In genomic region chr12:108230821-108231794, GRCm38 (mm10) we compare ENCODE assay signal across 8 mouse cellular contexts. TPM values are rescaled to one million over a fixed set of nuclear protein-coding genes. Genes with fewer than 3 reads are reported as not detected.
DNase-seq lines count a peak whose midpoint lies in the region; ATAC-seq and TF ChIP-seq lines count a peak whose summit lies in the region.

No protein-coding gene starts in this region.

- peak overlapping the region; percentile 32; the same call in 1 of the 2 replicates for H3K27ac ChIP-seq in forebrain, embryonic 16.5 days (ENCODE audit: low read length)
- no peak overlapping the region for H3K27ac ChIP-seq in kidney, postnatal 0 days

- H3K36me3 ChIP-seq in forebrain, embryonic 16.5 days (ENCODE audit: control insufficient read depth, insufficient read depth), result no peaks in the 10 kb centered on the region
- H3K36me3 ChIP-seq in kidney, postnatal 0 days (ENCODE audit: insufficient read depth, low read length), result no peaks in the 10 kb centered on the region
- H3K36me3 ChIP-seq in myocyte (ENCODE audit: control insufficient read depth, insufficient read depth), result no peaks in the 10 kb centered on the region

- DNase-seq in gastrocnemius, postnatal 10 days, result peak; percentile 53
- no peak for DNase-seq in gastrocnemius, postnatal 36 days
- peak; percentile 75 for DNase-seq in adrenal gland, postnatal 10 days
- no peak for DNase-seq in kidney, postnatal 0 days (ENCODE audit: low spot score)
- DNase-seq in spleen, postnatal 14 days (ENCODE audit: low spot score in 2 of 2), result no peak
- DNase-seq in right cerebral cortex, adult 18-20 months, result no peak

- H3K4me2 ChIP-seq in forebrain, embryonic 16.5 days (ENCODE audit: low read length), result no peak overlapping the region
- no peak overlapping the region for H3K4me2 ChIP-seq in kidney, postnatal 0 days (ENCODE audit: low read length)
- H3K4me2 ChIP-seq in myocyte (ENCODE audit: low read depth), result no peak overlapping the region

- H3K27me3 ChIP-seq in forebrain, embryonic 16.5 days (replicated peaks; ENCODE audit: control insufficient read depth, insufficient read depth, low read length), result no peaks in the 10 kb centered on the region
- no peaks in the 10 kb centered on the region for H3K27me3 ChIP-seq in kidney, postnatal 0 days (ENCODE audit: insufficient read depth, low read length)
- H3K27me3 ChIP-seq in myocyte (ENCODE audit: control insufficient read depth, insufficient read depth, insufficient read length), result no peaks in the 10 kb centered on the region

- TF ChIP-seq CTCF in kidney, postnatal 0 days (IDR thresholded peaks at IDR 0.05; ENCODE audit: low read depth), result peak; percentile 68

- H3ac ChIP-seq in myocyte (ENCODE audit: control insufficient read depth, insufficient read length), result no peak overlapping the region

- no peaks in the 10 kb centered on the region for H3K9me3 ChIP-seq in forebrain, embryonic 16.5 days (ENCODE audit: control insufficient read depth, low read length)
- no peaks in the 10 kb centered on the region for H3K9me3 ChIP-seq in kidney, postnatal 0 days (replicated peaks; ENCODE audit: low read length)

- H3K9ac ChIP-seq in forebrain, embryonic 16.5 days (replicated peaks; ENCODE audit: low read depth, low read length), result no peak overlapping the region
- no peak overlapping the region for H3K9ac ChIP-seq in kidney, postnatal 0 days (ENCODE audit: low read depth, low read length)

- TF ChIP-seq POLR2A in myocyte (IDR thresholded peaks at IDR 0.05; ENCODE audit: insufficient read length, low read depth), result no peak

- H3K79me2 ChIP-seq in myocyte (ENCODE audit: control insufficient read depth, insufficient read depth), result no peaks in the 10 kb centered on the region

- peak; percentile 49 for ATAC-seq in forebrain, embryonic 16.5 days
- peak; percentile 30 for ATAC-seq in kidney, postnatal 0 days (replicated peaks; ENCODE audit: low FRiP score, low read depth)

- H3K4me1 ChIP-seq in forebrain, embryonic 16.5 days (replicated peaks; ENCODE audit: control insufficient read depth, insufficient read depth, low read length), result peaks cover 24% of the 10 kb centered on the region
- peaks cover 9% of the 10 kb centered on the region for H3K4me1 ChIP-seq in kidney, postnatal 0 days (replicated peaks; ENCODE audit: insufficient read depth, low read length)

- intact Hi-C loops in gastrocnemius, postnatal 36 days (cut with DNase I), result loop anchor here (5.0 kb wide), 1 partner anchor 46 kb away; the partner anchor contains the start of gene Ccdc85c

- 49% methylated on average over 16 of the region's 18 CpGs for WGBS in forebrain, embryonic 16.5 days
- 61% methylated on average over 15 of the region's 18 CpGs for WGBS in kidney, postnatal 0 days

- no peak overlapping the region for H3K4me3 ChIP-seq in forebrain, embryonic 16.5 days (replicated peaks; ENCODE audit: low read length)
- H3K4me3 ChIP-seq in kidney, postnatal 0 days (replicated peaks; ENCODE audit: low read depth, low read length), result no peak overlapping the region
- H3K4me3 ChIP-seq in myocyte, result no peak overlapping the region

TF ChIP-seq in myocyte, 11 proteins besides CTCF, POLR2A, EP300 and RAD21:
- TF ChIP-seq MYOD1 (IDR thresholded peaks at IDR 0.05; ENCODE audit: control insufficient read depth in 1 of 3, insufficient read length in 2 of 3, low read depth in 2 of 3), result peak in 2 of 3 experiments; percentile 27 to 36
- TF ChIP-seq USF1 (IDR thresholded peaks at IDR 0.05; ENCODE audit: low read depth), result no peak
- no peak for TF ChIP-seq REST (IDR thresholded peaks at IDR 0.05; ENCODE audit: insufficient read depth, insufficient read length)
- TF ChIP-seq MYOG (IDR thresholded peaks at IDR 0.05; ENCODE audit: control insufficient read depth in 1 of 3, insufficient read depth in 1 of 3, insufficient read length in 2 of 3, low read depth in 2 of 3), result peak in 2 of 3 experiments; percentile 29 to 56

RNA-seq across cellular contexts. Expression of gene Ccdc85c, which starts 44.1 kb away (rescaled TPM):
- total RNA-seq in gastrocnemius, postnatal 10 days (2021), result 1 to 10 TPM; 5.0 to 5.1 TPM
- total RNA-seq in gastrocnemius, postnatal 36 days (2021), result 10 to 100 TPM; 24.0 to 26.5 TPM
- 10 to 100 TPM; 19.8 to 22.1 TPM for total RNA-seq in adrenal gland, postnatal 10 days (2021)
- polyA plus RNA-seq in forebrain, embryonic 16.5 days (2015; fragmentation: Nextera tagmentation; extraction: Ambion mirVana), result 12.0 and 12.9 TPM in 2 replicates
- polyA plus RNA-seq in kidney, postnatal 0 days (2015; fragmentation: Nextera tagmentation; extraction: Ambion mirVana), result 7.2 and 7.7 TPM in 2 replicates
- 6.6 TPM for polyA plus RNA-seq in myocyte (2012; fragmentation: generic; extraction: Trizol)

RNA-seq across cellular contexts. Expression of gene Ccnk, which starts 51.7 kb away (rescaled TPM):
- 10 to 100 TPM; 30.1 to 32.2 TPM for total RNA-seq in gastrocnemius, postnatal 10 days (2021)
- total RNA-seq in gastrocnemius, postnatal 36 days (2021), result 10 to 100 TPM; 88.0 to 91.8 TPM
- total RNA-seq in adrenal gland, postnatal 10 days (2021), result 10 to 100 TPM; 30.0 to 30.7 TPM
- 3.1 and 3.2 TPM in 2 replicates for polyA plus RNA-seq in forebrain, embryonic 16.5 days (2015; fragmentation: Nextera tagmentation; extraction: Ambion mirVana)
- 2.8 and 3.3 TPM in 2 replicates for polyA plus RNA-seq in kidney, postnatal 0 days (2015; fragmentation: Nextera tagmentation; extraction: Ambion mirVana)
- polyA plus RNA-seq in myocyte (2012; fragmentation: generic; extraction: Trizol), result 29.1 TPM

RNA-seq across cellular contexts. Expression of gene Setd3, which starts 52.0 kb away (rescaled TPM):
- total RNA-seq in gastrocnemius, postnatal 10 days (2021), result 10 to 100 TPM; 82.7 to 91.8 TPM
- total RNA-seq in gastrocnemius, postnatal 36 days (2021), result 10 to 100 TPM; 84.0 to 90.2 TPM
- 10 to 100 TPM; 81.3 to 90.7 TPM for total RNA-seq in adrenal gland, postnatal 10 days (2021)
- 104 and 116 TPM in 2 replicates for polyA plus RNA-seq in forebrain, embryonic 16.5 days (2015; fragmentation: Nextera tagmentation; extraction: Ambion mirVana)
- polyA plus RNA-seq in kidney, postnatal 0 days (2015; fragmentation: Nextera tagmentation; extraction: Ambion mirVana), result 74.3 and 80.6 TPM in 2 replicates
- 54.0 TPM for polyA plus RNA-seq in myocyte (2012; fragmentation: generic; extraction: Trizol)

Comparison
In these comparisons a context has a peak if more than half of its experiments do, and no peak if none do; other contexts are left out.
1. DNase-seq: peak in gastrocnemius, postnatal 10 days (single experiment) and adrenal gland, postnatal 10 days (single experiment); none in gastrocnemius, postnatal 36 days (0 of 2), kidney, postnatal 0 days (single experiment), spleen, postnatal 14 days (0 of 2) and right cerebral cortex, adult 18-20 months (single experiment).